Mouse (Mus musculus) adrenal gland, adult 2 months (tissue): ENCODE measurements at regions not wholly inside any gene's neighbourhood (a gene's known extent, or its start where the extent isn't known, plus 50 kb on each side); places are given as distances from the start of the nearest gene placed in this dataset.
A peak's percentile ranks its signal among the peaks of the same experiment; 100 is the strongest.

Experiments
- DNase-seq: peaks from one replicate; pipeline ENCODE4 v3.0.0; 2021

DNA sequence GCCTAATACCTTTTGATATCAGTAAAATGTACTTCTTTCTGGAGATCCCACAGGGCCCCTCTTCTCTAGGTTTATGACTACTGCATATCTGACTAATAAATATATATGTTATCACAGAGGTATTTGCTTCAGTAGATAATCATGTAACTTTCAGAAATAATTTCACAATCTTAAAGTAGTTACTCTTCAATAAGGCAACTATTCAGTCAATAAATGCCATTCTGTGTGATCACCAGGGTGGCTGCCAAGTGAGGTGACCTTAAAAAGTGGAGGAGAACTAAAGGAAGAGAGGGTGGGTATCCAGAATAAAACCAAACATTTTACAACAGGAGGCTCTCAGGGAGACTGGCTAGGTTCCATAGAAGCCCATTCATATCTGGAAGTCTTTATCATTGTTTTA, 748.4 kb downstream of the Inhba start:
- peak; percentile 26 for DNase-seq

DNA sequence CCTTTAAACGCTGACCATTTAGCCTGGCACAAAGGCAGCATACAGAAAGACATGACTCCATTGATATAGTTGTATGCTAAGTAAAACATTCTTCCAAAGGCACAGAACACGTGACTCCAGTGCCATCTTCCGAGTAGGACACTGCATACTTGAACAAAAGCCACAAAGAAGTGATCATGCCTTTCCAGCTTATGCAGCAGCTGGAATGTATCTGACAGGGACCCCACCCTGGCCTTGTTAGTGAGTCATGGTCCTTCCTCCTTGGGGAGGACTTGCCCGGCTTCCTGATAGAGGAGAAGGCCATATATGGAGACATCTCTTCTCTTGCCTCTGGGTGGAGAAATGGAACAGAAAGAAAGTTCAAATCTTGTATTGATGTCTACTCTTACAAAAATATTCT, 749.8 kb downstream of the Inhba start:
- peak; percentile 10 for DNase-seq

DNA sequence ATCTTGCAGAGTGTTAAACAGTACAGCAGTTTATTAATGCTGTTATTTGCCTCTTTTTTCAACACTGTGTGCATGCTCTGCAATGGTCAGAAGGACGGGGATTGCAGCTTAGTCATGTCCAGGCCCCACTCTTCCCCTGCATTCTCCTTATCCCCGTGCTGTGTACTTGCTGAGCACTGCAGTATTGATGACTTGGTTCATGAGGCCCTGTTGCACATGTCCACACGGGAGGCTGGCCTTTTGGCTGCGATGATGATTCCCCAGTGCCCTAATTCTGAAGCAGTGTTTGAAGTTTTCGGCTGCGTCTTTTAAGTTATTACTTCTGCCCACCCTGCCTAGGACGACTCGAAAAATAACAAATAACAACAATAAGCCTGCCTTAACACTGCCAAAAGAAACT, 750.7 kb downstream of the Inhba start:
- no peak for DNase-seq

GRCm38 (mm10) chr13:16762727-16763512, 751.3 kb downstream of the Inhba start:
- no peak for DNase-seq

- peak; percentile 20 for DNase-seq
Measured at GRCm38 (mm10) chr13:16763746-16764145, 752.1 kb downstream of the Inhba start.

- DNase-seq: no peak
Measured at GRCm38 (mm10) chr13:16769409-16769808, 757.8 kb downstream of the Inhba start.

DNA sequence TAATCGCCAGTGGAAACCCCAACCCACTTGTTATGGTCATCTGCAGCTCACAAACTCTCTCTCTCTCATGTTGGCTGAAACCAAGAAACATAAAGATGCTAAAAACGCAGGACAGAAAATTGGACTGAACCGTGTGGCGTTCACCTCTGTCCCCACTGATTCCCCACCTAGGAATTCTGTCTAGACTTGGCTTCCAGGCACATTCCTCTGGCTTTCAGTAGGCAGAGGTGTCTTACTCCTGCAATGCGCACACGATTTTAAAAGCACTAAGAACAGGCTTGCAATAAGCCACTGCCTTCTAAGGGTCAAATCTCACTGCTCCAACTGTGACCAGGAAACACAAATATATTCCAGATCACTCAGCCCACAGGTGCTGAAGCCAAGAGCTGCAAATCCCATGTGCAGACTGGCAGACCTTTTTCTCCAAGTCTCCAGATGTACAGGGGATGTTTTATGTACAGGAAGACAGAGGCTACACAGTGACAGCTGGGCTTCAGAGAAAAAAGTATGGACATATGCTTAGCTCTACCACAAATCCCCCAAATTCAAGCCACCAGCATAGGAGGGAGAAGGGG, 758.3 kb downstream of the Inhba start:
- DNase-seq: no peak

- no peak for DNase-seq
Measured at GRCm38 (mm10) chr13:16771845-16772244, 760.2 kb downstream of the Inhba start.

- DNase-seq: no peak
Measured at GRCm38 (mm10) chr13:16805560-16805959, 793.9 kb downstream of the Inhba start.
